Mouse (Mus musculus) limb, embryonic 15.5 days (tissue): ENCODE measurements around the gene Polr3gl. TPM values are rescaled to one million over a fixed set of nuclear protein-coding genes. Genes with fewer than 3 reads are reported as not detected.

Experiments
- ATAC-seq: fragments of 200-750 bp; cut with Nextera tagmentation; 2 replicates; pipeline ENCODE4 v1.8.0; 2017; ENCODE audit warnings: low read depth, moderate TSS enrichment; ENCODE audit not compliant: insufficient number of reproducible peaks, low FRiP score, low TSS enrichment
- H3K27ac ChIP-seq: fragments of 300-500 bp; sonication (generic); 2 replicates; pipeline ENCODE4 v1.5.1; 2015; ENCODE audit warnings: moderate library complexity, mild to moderate bottlenecking, inconsistent platforms
- H3K27me3 ChIP-seq: fragments of 300-500 bp; sonication (generic); 2 replicates; pipeline ENCODE4 v1.6.1; 2015; ENCODE audit warnings: inconsistent platforms
- H3K36me3 ChIP-seq: fragments of 300-500 bp; sonication (generic); 2 replicates; pipeline ENCODE4 v1.6.1; 2015; ENCODE audit warnings: inconsistent platforms
- H3K4me1 ChIP-seq: fragments of 300-500 bp; sonication (generic); 2 replicates; pipeline ENCODE4 v1.6.1; 2015; ENCODE audit warnings: inconsistent platforms
- H3K4me2 ChIP-seq: fragments of 300-500 bp; sonication (generic); 2 replicates; pipeline ENCODE4 v1.6.1; 2015; ENCODE audit warnings: mild to moderate bottlenecking, inconsistent platforms
- H3K4me3 ChIP-seq: fragments of 300-500 bp; sonication (generic); 2 replicates; pipeline ENCODE4 v1.5.1; 2015; ENCODE audit warnings: mild to moderate bottlenecking, inconsistent platforms
- H3K9ac ChIP-seq: fragments of 300-500 bp; sonication (generic); 2 replicates; pipeline ENCODE4 v1.6.1; 2015; ENCODE audit warnings: inconsistent platforms
- H3K9me3 ChIP-seq: fragments of 300-500 bp; sonication (generic); 2 replicates; pipeline ENCODE4 v1.6.1; 2016; ENCODE audit warnings: inconsistent platforms
- WGBS: fragments of 180-500 bp; shearing (Covaris S2); methylation state at CpG from one replicate; pipeline ENCODE4 v1.1.7; 2015; 5-methylcytosine and 5-hydroxymethylcytosine counted together
- polyA plus RNA-seq: library from polyadenylated mRNA; unstranded; fragments of >200 nt; fragmentation: Nextera tagmentation; extraction: Ambion mirVana; gene quantifications from 2 replicates; pipeline ENCODE4 v1.2.1, GENCODE M21; 2015

Polr3gl gene
- polyA plus RNA-seq, 1 experiment from 2014 or later: 38.9 TPM

GRCm38 (mm10) chr3:96528506-96528905 lies 65.5 kb downstream of the Polr3gl start:
- H3K4me3 ChIP-seq: no peak overlapping the region
- peaks cover 8% of the 10 kb centered on the region for H3K4me1 ChIP-seq
- H3K36me3 ChIP-seq: no peaks in the 10 kb centered on the region
- no peak overlapping the region for H3K27ac ChIP-seq
- H3K9me3 ChIP-seq: no peaks in the 10 kb centered on the region
- H3K4me2 ChIP-seq: no peak overlapping the region
- ATAC-seq: no peak
- H3K27me3 ChIP-seq: peaks cover 39% of the 10 kb centered on the region
- no peak overlapping the region for H3K9ac ChIP-seq
- WGBS: 41% methylated on average over 9 of the region's 9 CpGs

Other genes starting within 250 kb of the Polr3gl start
- gene BC107364, start 141.9 kb downstream of the Polr3gl start, polyA plus RNA-seq: 0.22 and 0.55 TPM in 2 replicates
- 8.7 and 18.4 TPM in 2 replicates for gene Hfe2, start 69.0 kb downstream of the Polr3gl start, polyA plus RNA-seq
- gene Txnip, start 36.2 kb downstream of the Polr3gl start, polyA plus RNA-seq: 151 and 157 TPM in 2 replicates
- 0.82 and 1.2 TPM in 2 replicates for gene Gm16253, start 17.2 kb downstream of the Polr3gl start, polyA plus RNA-seq
- gene Ankrd34a, start 2.5 kb upstream of the Polr3gl start, polyA plus RNA-seq: 1.9 and 2.7 TPM in 2 replicates
- 7.7 and 9.4 TPM in 2 replicates for gene Lix1l, start 7.0 kb upstream of the Polr3gl start, polyA plus RNA-seq
- gene Rbm8a, start 35.8 kb upstream of the Polr3gl start, polyA plus RNA-seq: 102 and 120 TPM in 2 replicates
- gene Pex11b, start 41.2 kb upstream of the Polr3gl start, polyA plus RNA-seq: 56.6 and 57.5 TPM in 2 replicates
- gene Gm42957, start 41.3 kb upstream of the Polr3gl start, polyA plus RNA-seq: 0.29 and 0.37 TPM in 2 replicates
- gene Itga10, start 51.4 kb upstream of the Polr3gl start, polyA plus RNA-seq: 4.9 and 5.7 TPM in 2 replicates
- 11.4 and 12.8 TPM in 2 replicates for gene Ankrd35, start 76.0 kb upstream of the Polr3gl start, polyA plus RNA-seq
- gene Pias3, start 102.2 kb upstream of the Polr3gl start, polyA plus RNA-seq: 65.2 and 66.5 TPM in 2 replicates
- 16.8 and 17.9 TPM in 2 replicates for gene Nudt17, start 114.4 kb upstream of the Polr3gl start, polyA plus RNA-seq
- 28.0 and 29.7 TPM in 2 replicates for gene Polr3c, start 133.4 kb upstream of the Polr3gl start, polyA plus RNA-seq
- 37.8 and 37.9 TPM in 2 replicates for gene Rnf115, start 133.5 kb upstream of the Polr3gl start, polyA plus RNA-seq
- gene Pdzk1, start 235.1 kb upstream of the Polr3gl start, polyA plus RNA-seq: 0.06 TPM in 1 of 2 replicates, not detected in the other
- 0.14 and 0.20 TPM in 2 replicates for gene Cd160, start 235.2 kb upstream of the Polr3gl start, polyA plus RNA-seq